Mouse (Mus musculus) liver, postnatal 0 days (tissue): ENCODE measurements at regions not wholly inside any gene's neighbourhood (a gene's known extent, or its start where the extent isn't known, plus 50 kb on each side); places are given as distances from the start of the nearest gene placed in this dataset.

Experiments
- CTCF ChIP-seq: sonication (generic); IDR thresholded peaks from 2 replicates; pipeline ENCODE4 v1.5.1; 2016; ENCODE audit warnings: antibody characterized with exemption, low read depth
- EP300 ChIP-seq: IDR thresholded peaks from 2 replicates; pipeline ENCODE4 v1.6.1; 2016; ENCODE audit warnings: antibody characterized with exemption, low read depth, mild to moderate bottlenecking

DNA sequence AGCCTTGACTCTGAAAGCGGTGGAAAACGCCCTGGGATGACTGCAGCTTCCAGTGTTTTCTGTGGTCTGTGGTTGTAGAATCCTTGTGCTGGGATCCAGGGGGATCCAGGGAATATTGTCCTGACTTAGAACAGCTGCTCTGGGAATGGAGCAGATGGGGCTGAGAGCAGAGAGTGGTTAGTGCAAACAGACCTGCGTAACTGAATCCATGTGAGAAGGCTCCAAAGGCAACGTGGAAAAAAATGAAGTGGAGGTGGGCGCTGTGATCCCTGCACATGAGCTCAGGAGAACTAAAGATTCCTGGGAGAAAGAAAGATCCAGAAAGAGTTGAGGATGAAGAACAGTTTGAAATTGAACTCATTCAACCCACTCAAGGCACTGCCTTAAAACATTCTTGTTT lies 77.1 kb downstream of the Aldh8a1 start:
- TF ChIP-seq CTCF (no peak), EP300 (no peak)
